Mouse (Mus musculus): ENCODE results near the gene Rbm14.
"Not testable (repeated sequence)": the region's sequence is repeated elsewhere in the genome, so short reads cannot be mapped to it uniquely, and the experiment has no call there.

The Rbm14 gene

DNA sequence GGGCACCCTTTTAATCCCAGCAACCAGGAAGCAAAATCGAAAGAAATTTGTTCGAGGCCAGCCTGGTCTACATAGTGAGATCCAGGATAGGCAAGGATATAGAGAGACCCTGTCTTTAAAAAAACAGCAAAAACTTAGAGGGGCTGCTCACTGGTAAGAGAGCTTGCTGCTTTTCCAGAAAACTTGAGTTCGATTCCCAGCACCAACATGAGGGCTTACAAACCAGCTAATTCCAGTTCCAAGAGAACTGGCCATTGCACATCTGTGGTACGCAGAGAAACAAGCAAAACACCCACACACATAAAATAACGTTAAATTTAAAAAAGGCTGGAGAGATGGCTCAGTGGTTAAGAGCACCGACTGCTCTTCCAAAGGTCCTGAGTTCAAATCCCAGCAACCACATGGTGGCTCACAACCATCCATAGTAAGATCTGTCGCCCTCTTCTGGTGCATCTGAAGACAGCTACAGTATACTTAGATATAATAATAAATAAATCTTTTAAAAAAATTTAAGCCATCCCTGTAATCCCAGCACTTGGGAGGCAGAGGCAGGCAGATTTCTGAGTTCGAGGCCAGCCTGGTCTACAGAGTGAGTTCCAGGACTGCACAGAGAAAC, 1.0 kb upstream of the Rbm14 start:
- DNase-seq = not testable (repeated sequence)

DNA sequence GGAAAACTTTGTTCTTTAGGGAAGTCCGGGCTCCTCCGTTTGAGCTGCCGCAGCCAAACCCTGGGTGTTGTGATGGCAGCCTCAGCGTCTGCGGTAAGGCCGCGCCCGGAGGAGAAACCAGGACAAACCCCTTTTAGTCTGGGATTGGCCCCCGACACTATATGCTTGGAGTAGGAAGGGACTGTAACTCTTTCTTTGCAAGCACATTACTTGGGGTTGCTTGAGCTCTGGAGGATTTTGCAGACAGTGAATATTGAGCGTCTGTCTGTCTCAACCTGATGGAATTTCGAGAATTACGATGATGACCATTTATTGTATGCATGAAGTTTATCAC, 442 bp upstream of the Rbm14 start:
- no peak for DNase-seq

- no peak for DNase-seq
Measured at GRCm38 (mm10) chr19:4810746-4811062, 730 bp downstream of the Rbm14 start.

DNA sequence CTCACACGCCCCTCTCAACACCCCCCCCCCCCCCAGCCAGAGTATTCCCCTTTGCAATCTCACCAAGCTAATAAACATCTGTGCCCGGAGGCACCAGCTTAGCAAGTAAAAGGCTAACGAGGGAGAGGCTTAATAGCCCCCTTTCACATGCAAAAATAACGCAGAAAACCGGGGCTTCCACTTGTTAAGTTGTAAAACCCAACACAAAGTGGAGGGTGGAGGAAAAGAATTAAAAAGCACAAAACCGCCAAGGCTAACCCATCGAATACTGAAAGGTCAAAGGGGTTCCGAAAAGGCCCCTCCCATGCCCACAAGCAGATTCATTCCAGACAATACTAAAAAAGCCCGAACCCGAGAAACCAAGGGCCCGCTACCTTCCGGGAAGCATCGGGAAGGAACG, 1.1 kb downstream of the Rbm14 start:
- DNase-seq = no peak

DNA sequence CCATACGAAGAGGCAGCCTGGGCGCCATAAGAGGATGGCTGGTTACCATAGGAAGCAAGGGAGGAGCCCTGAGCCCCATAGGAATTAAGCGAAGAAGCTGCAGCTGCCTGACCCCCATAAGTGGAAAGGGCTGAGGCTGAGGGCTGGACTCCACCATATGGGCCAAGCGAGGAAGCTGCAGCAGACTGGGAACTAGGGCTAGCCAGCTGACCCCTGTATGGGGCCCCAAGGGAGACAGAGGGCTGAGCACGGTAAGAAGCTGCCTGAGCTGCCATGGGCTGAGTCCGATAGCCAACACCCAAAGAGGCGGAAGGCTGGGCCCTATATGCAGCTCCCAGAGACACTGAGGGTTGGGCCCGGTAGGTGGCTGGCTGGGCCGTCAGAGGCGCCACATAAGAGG, 8.2 kb downstream of the Rbm14 start:
- DNase-seq = no peak

- peak; percentile 43 for DNase-seq
Measured at GRCm38 (mm10) chr19:4802691-4803091, 8.7 kb downstream of the Rbm14 start.

- no peak for DNase-seq
Measured at GRCm38 (mm10) chr19:4799083-4799482, 12.4 kb downstream of the Rbm14 start.

DNA sequence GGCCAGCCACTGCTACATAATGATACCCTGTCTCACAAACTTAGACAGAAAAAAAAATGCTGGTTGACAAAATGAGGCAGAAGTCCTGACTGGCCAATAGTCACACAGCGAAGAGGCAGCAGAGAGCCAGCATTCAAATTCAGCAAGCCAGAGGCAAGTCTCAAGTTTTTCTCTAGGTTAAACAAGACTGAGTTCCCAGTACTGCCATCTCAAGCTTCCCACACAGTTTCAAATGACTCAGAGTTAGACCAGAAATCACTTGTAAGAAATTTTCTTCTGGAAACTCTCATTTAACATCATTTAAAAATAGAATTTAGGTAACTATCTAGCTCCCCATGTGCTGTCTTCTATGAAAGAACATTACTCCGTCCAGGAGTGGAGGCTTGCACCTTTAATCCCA, 13.6 kb downstream of the Rbm14 start:
- no peak for DNase-seq

DNA sequence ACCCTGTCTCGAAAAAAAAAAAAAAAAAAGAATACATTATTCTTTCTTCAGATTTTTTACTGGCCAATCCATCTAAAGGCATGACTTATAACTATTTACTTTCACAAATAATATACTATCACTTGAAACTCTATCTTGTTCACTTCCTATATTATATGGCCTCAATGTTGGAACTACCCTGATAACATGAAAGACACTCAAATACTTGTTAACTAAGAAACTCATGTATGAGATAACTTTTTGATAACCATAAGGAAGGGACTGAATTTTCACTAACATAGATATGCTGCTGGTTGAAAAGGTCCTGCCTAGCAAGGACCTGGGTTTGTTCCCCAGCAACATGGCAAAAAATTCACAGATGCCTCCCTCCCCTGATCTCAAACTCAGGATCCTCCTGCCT, 15.5 kb downstream of the Rbm14 start:
- no peak for DNase-seq

DNA sequence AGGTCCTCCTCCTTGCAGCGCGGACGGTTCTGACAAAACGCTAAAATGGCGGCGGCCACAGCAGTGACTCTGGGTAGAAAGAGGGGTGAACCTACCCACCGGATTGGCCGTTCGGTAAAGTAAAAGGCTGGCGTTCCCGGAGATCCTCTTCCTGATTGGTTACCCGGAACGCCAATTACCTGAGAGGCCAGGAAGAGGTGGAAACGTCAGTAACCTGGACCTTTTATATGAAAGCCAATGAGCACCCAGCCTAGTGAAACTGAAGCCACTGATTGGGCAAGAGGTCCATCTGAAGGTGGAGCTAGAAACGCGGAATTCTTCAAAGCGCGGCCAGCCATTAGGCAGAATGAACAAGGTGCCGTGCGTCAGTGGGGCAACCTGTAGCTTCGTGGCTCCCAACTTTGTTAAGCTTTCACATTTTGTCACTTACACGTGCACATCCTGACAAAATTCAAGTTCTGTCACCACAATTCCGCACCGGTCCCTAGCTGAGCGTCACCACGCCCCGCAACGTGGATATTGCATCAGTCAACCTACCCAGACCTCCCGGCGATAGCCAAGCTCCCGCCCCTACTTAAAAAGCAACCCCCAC, 17.5 kb downstream of the Rbm14 start, which contains the start of gene Rbm4:
TSS of gene Rbm4 (minus strand) at position 71 of the 592 bp plus-strand sequence.
- DNase-seq = peak; percentile 97

GRCm38 (mm10) chr19:4793281-4793830, 18.1 kb downstream of the Rbm14 start:
- no peak for DNase-seq

- no peak for DNase-seq
Measured at GRCm38 (mm10) chr19:4786313-4786712, 25.1 kb downstream of the Rbm14 start.

DNA sequence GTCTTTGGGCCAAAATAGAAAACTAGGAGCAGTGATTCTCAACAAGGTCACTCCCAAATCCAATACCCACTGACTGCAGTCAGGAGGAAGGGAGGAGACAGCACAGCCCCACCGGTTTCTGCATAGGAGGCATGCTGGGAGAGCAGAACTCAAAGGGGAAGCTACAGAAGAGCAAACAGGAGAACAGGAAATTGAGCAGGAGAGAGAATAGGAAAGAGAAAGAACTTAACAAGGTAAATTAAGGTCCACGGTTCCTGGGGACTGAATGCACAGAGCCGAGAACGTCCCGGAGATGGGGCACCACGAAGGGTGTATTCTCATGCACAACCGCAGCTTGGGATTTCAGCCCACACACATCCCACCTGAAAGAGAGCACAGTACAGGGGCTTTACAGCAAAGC, 26.2 kb downstream of the Rbm14 start:
- DNase-seq = no peak

DNA sequence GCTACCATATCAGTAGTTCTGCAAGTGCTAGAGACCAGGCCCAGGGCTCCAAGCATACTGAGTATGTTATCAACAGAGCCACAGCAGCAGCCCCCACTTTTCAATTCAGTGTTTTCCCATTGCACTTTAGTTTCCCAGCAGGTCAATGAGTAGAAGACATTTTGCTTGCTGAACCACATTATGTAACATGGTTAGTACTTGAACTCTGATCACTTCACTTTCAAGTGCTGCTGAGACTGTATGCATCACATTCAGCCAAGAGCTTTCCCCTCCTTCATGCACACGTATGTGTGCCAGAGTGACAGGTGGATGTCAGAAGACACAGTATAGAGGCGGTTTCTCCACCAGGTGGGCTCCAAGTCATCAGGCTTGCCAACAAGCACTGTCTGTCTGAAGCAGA, 28.5 kb downstream of the Rbm14 start:
- DNase-seq = no peak

GRCm38 (mm10) chr19:4772785-4773184, 38.6 kb downstream of the Rbm14 start:
- no peak for DNase-seq

GRCm38 (mm10) chr19:4767507-4768148, 43.8 kb downstream of the Rbm14 start:
- no peak for DNase-seq

DNA sequence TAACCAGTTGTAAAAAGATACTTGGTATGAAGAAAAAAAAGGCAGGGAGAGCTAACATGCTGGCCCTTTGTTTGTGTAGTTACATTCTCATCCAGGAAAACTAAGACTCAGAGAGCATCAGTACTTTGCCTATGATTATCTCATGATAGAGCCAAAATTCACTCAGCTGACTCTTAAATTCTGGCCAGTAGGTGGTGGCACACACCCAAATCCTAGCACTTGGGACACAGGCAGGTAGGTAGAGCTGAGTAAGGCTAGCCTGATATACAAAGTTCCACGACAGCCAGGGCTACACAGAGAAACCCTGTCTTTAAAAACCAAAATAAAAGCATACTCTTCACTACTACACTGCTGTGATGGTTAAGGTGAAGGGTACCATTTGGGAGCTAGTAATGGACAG, 48.6 kb downstream of the Rbm14 start:
- DNase-seq = no peak

- DNase-seq = not testable (repeated sequence)
Measured at GRCm38 (mm10) chr19:4760544-4760943, 50.9 kb downstream of the Rbm14 start.

DNA sequence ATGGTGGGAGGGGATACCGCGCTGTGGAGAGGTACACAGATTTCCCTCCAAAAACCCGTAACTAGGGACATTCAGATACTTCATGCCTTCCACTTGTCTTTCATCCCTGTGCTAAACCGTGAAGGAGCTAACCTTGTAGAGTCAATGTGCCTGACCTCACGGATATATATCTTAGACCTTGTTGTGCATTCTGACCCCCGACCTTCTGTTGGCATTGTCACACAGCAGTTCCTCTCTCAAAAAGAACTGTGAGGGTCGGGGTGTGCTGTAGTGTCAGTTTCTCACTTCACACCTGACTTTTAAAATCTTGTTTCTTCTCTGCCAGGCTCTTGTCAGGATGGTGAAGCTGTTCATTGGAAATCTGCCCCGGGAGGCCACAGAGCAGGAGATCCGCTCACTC, 54.5 kb downstream of the Rbm14 start:
- no peak for DNase-seq

GRCm38 (mm10) chr19:4756193-4756911, 55.1 kb downstream of the Rbm14 start, which contains the start of gene Rbm4b:
Gene Rbm4b, plus strand, starts transcription at chr19:4756497.
- DNase-seq = peak; percentile 97

GRCm38 (mm10) chr19:4755565-4756192, 55.8 kb downstream of the Rbm14 start:
- DNase-seq = peak; percentile 87
